Mouse (Mus musculus): ENCODE measurements around the gene Gm28042. TPM values are rescaled to one million over a fixed set of nuclear protein-coding genes. Genes with fewer than 3 reads are reported as not detected.

The Gm28042 gene
- polyA plus RNA-seq, 1 experiment from 2014 or later = 6.3 TPM

DNA sequence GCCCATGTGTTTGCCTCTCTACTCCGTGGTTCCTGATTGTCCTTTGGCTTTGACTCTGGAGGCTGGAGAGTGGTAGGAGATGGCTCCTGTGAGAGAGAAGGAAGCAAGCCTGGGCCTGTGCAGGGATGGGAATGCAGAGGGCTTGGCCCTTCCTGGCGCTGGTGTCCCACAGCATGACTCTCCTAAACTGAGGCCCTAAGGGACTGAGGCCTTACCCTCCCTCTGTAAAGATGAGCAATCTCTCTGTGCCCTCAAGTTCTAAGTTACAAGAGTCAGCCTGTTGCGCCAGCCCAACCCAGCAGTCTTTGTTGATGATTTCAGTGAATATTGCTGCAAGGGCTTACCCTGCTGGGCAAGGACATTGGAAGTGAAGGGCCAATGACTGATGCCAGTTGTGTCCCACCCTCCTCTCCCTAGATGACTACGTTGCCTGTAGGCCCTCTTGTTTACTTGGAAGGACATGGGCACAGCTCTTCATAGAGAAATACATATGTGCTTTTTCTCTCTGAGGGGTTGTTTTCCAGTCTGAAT lies 19.5 kb upstream of the Gm28042 start:
- no peak overlapping the region for H3K4me2 ChIP-seq (ENCODE audit: low read length)
- WGBS = 85% methylated on average over 4 of the region's 4 CpGs
- no peak overlapping the region for H3K9ac ChIP-seq (ENCODE audit: low read depth, low read length)
- ATAC-seq = no peak
- no peaks in the 10 kb centered on the region for H3K27me3 ChIP-seq (ENCODE audit: control insufficient read depth, insufficient read depth, low read depth, low read length)
- no peak overlapping the region for H3K27ac ChIP-seq (ENCODE audit: low read length)
- no peaks in the 10 kb centered on the region for H3K4me1 ChIP-seq (ENCODE audit: control insufficient read depth, insufficient read depth, low read length)
- no peaks in the 10 kb centered on the region for H3K9me3 ChIP-seq (replicated peaks; ENCODE audit: control insufficient read depth, low read length, poor library complexity, severe bottlenecking)
- peaks cover 6% of the 10 kb centered on the region; the same call in 1 of the 2 replicates for H3K36me3 ChIP-seq (ENCODE audit: control insufficient read depth, insufficient read depth, low read length)
- no peak overlapping the region for H3K4me3 ChIP-seq (ENCODE audit: low read depth, low read length)

DNA sequence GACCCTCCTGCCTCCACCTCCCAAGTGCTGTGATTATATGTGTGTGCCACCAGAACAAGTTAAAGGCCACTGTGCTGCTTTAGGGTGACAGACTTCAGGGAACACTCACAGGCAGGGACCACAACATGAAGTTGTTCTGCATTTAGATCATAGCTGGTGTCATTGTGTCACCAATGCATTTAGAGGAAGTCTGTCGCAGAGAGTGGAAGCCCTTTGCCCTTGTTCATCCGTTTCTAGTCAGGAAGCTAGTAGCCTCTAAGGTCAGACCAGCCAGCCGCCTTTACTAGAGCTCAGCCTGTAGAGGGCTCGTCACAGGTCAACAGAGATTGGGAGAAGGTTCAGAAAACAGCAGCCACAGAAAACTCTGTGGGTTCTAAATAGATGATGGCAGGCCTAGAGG lies 18.6 kb upstream of the Gm28042 start:
- Histone ChIP-seq H3K4me2 (ENCODE audit: low read length) (no peak overlapping the region), H3K9ac (ENCODE audit: low read depth, low read length) (no peak overlapping the region), H3K9me3 (replicated peaks; ENCODE audit: control insufficient read depth, low read length, poor library complexity, severe bottlenecking) (no peaks in the 10 kb centered on the region), H3K4me3 (ENCODE audit: low read depth, low read length) (no peak overlapping the region), H3K4me1 (ENCODE audit: control insufficient read depth, insufficient read depth, low read length) (no peaks in the 10 kb centered on the region), H3K27me3 (ENCODE audit: control insufficient read depth, insufficient read depth, low read depth, low read length) (no peaks in the 10 kb centered on the region), H3K36me3 (ENCODE audit: control insufficient read depth, insufficient read depth, low read length) (peaks cover 9% of the 10 kb centered on the region; the same call in 1 of the 2 replicates), H3K27ac (ENCODE audit: low read length) (no peak overlapping the region)
- no peak for ATAC-seq
- WGBS = 74% methylated on average over 4 of the region's 4 CpGs

DNA sequence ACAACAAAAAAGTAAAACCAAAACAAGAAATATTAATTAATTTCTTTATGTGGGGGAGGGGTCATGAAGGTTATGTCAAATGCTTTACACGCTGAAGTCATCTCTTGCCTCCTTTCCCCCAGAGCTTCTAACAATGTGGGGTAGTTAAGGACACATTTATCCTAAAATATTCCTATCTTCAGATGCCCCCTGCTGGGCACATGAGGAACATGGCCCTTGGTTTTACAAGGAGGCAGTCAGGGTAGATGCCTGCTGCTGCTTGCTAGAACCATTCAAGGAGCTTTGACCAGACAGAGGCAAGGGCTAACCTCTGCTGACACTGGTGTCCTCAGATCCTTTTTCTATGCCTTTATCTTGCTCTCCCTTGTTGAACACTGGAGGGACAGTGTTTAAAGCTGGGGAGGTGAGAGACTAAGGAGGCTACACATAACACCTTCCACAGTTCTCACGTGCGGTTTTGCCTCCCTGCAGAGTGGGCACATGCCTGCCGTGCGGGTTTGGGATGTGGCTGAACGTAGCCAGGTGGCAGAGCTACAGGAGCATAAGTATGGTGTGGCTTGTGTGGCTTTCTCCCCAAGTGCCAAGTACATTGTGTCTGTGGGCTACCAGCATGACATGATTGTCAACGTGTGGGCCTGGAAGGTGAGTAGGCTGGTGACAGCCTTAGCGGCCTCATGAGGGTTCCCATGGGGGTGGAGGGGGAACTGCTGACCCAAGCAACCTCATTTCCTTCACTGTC lies 15.7 kb upstream of the Gm28042 start:
- Histone ChIP-seq H3K4me1 (ENCODE audit: control insufficient read depth, insufficient read depth, low read length) (no peaks in the 10 kb centered on the region), H3K27me3 (ENCODE audit: control insufficient read depth, insufficient read depth, low read depth, low read length) (no peaks in the 10 kb centered on the region), H3K4me3 (ENCODE audit: low read depth, low read length) (no peak overlapping the region), H3K9ac (ENCODE audit: low read depth, low read length) (no peak overlapping the region), H3K36me3 (ENCODE audit: control insufficient read depth, insufficient read depth, low read length) (peaks cover 6% of the 10 kb centered on the region; the same call in 1 of the 2 replicates), H3K27ac (ENCODE audit: low read length) (no peak overlapping the region), H3K9me3 (replicated peaks; ENCODE audit: control insufficient read depth, low read length, poor library complexity, severe bottlenecking) (no peaks in the 10 kb centered on the region), H3K4me2 (ENCODE audit: low read length) (no peak overlapping the region)
- WGBS = 79% methylated on average over 8 of the region's 8 CpGs
- no peak for ATAC-seq

DNA sequence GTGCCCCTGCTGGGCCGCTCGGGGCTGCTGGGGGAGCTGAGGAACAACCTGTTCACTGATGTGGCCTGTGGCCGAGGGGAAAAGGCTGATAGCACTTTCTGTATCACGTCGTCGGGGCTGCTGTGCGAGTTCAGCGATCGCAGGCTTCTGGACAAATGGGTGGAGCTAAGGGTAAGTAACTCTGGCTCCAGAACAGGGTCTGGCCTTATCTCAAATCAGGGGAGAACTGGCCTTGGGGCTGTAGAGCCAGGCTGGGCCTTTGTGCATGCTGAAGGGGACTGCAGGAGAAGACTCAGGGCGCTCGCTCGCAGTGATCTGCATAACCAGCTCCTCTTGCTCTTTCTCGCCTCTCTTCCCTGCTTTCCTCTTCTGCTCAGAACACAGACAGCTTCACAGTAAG lies 14.4 kb upstream of the Gm28042 start:
- H3K4me1 ChIP-seq (ENCODE audit: control insufficient read depth, insufficient read depth, low read length) = no peaks in the 10 kb centered on the region
- H3K36me3 ChIP-seq (ENCODE audit: control insufficient read depth, insufficient read depth, low read length) = peaks cover 6% of the 10 kb centered on the region; the same call in 1 of the 2 replicates
- no peak overlapping the region for H3K9ac ChIP-seq (ENCODE audit: low read depth, low read length)
- H3K9me3 ChIP-seq (replicated peaks; ENCODE audit: control insufficient read depth, low read length, poor library complexity, severe bottlenecking) = no peaks in the 10 kb centered on the region
- no peak overlapping the region for H3K4me2 ChIP-seq (ENCODE audit: low read length)
- WGBS = 91% methylated on average over 13 of the region's 13 CpGs
- H3K27me3 ChIP-seq (ENCODE audit: control insufficient read depth, insufficient read depth, low read depth, low read length) = no peaks in the 10 kb centered on the region
- no peak for ATAC-seq
- no peak overlapping the region for H3K4me3 ChIP-seq (ENCODE audit: low read depth, low read length)
- H3K27ac ChIP-seq (ENCODE audit: low read length) = no peak overlapping the region

DNA sequence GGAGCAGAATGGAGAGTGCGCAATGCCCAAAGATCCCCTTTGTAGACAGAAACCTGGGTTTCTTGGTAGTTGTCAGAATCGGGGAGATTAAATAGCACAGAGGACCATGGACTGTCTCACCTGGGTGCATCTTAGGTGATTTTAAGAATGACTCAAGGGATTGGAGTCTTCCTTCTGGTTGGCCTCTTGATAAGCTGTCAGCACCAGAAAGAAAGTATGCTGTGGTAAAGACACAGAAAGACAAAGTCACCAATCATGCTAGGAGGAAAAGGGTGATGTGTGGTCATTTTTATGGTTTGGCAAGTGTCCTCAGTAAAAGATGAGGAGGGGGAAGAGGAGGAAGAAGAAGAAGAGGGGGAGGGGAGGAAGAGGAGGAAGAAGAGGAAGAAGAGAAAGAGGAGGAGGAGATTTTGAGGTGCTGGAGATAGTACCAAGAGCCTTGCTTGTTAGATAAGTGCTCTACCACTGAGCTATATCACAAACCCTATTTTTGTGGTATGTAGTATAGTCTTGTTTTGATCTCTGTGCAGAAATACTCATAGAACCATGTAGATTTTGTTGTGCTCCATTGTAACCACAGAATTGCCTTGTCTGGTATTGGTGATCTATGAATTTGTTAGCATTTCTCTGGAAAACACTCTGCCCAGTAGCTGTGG lies 13.3 kb upstream of the Gm28042 start:
- 91% methylated on average over 2 of the region's 2 CpGs for WGBS
- Histone ChIP-seq H3K4me3 (ENCODE audit: low read depth, low read length) (no peak overlapping the region), H3K27ac (ENCODE audit: low read length) (no peak overlapping the region), H3K36me3 (ENCODE audit: control insufficient read depth, insufficient read depth, low read length) (peaks cover 8% of the 10 kb centered on the region; the same call in 1 of the 2 replicates), H3K4me1 (ENCODE audit: control insufficient read depth, insufficient read depth, low read length) (no peaks in the 10 kb centered on the region), H3K27me3 (ENCODE audit: control insufficient read depth, insufficient read depth, low read depth, low read length) (no peaks in the 10 kb centered on the region), H3K4me2 (ENCODE audit: low read length) (no peak overlapping the region), H3K9ac (ENCODE audit: low read depth, low read length) (no peak overlapping the region), H3K9me3 (replicated peaks; ENCODE audit: control insufficient read depth, low read length, poor library complexity, severe bottlenecking) (no peaks in the 10 kb centered on the region)
- no peak for ATAC-seq

DNA sequence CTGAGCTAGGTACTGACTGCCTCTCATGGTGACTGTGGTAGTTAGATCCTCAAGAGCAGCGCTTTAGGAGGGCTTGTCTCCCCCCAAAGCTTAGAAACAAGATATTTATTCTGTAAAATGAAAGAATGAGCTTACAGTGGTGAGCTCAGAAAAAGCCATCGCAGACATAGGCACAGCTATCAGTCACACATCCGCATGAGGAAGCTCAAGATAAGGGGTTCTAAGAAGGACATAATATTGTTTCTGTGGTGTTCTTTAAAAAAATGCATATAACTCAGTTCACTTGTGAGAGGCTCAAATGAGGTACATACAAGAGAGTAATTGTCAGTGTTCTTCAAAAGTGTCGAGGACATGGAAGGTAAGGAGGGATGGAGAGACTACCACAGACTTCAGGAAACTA lies 11.4 kb upstream of the Gm28042 start:
- Histone ChIP-seq H3K27ac (ENCODE audit: low read length) (no peak overlapping the region), H3K36me3 (ENCODE audit: control insufficient read depth, insufficient read depth, low read length) (peaks cover 14% of the 10 kb centered on the region; the same call in 1 of the 2 replicates), H3K9me3 (replicated peaks; ENCODE audit: control insufficient read depth, low read length, poor library complexity, severe bottlenecking) (no peaks in the 10 kb centered on the region), H3K4me2 (ENCODE audit: low read length) (no peak overlapping the region), H3K4me3 (ENCODE audit: low read depth, low read length) (no peak overlapping the region), H3K27me3 (ENCODE audit: control insufficient read depth, insufficient read depth, low read depth, low read length) (no peaks in the 10 kb centered on the region), H3K4me1 (ENCODE audit: control insufficient read depth, insufficient read depth, low read length) (no peaks in the 10 kb centered on the region), H3K9ac (ENCODE audit: low read depth, low read length) (no peak overlapping the region)
- 96% methylated on average over 4 of the region's 4 CpGs for WGBS
- no peak for ATAC-seq

DNA sequence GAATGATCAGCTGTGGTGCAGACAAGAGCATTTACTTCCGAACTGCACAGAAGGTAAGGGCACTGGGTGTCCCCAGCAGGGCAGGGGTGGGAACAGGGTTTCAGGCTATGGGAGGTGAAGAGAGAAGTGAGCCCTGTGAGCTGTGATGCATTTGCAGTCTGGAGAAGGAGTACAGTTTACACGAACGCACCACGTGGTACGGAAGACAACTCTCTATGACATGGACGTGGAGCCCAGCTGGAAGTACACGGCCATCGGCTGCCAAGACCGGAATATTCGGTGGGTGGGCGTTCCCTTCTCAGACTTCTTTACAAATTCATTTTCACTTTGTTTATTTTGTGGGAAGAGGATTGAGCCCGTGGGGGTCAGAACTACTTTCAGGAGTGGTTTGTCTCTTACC lies 9.7 kb upstream of the Gm28042 start:
- Histone ChIP-seq H3K27me3 (ENCODE audit: control insufficient read depth, insufficient read depth, low read depth, low read length) (no peaks in the 10 kb centered on the region), H3K4me3 (ENCODE audit: low read depth, low read length) (no peak overlapping the region), H3K9ac (ENCODE audit: low read depth, low read length) (no peak overlapping the region), H3K4me1 (ENCODE audit: control insufficient read depth, insufficient read depth, low read length) (no peaks in the 10 kb centered on the region), H3K27ac (ENCODE audit: low read length) (no peak overlapping the region), H3K36me3 (ENCODE audit: control insufficient read depth, insufficient read depth, low read length) (peaks cover 25% of the 10 kb centered on the region), H3K4me2 (ENCODE audit: low read length) (no peak overlapping the region), H3K9me3 (replicated peaks; ENCODE audit: control insufficient read depth, low read length, poor library complexity, severe bottlenecking) (no peaks in the 10 kb centered on the region)
- 88% methylated on average over 12 of the region's 12 CpGs for WGBS
- ATAC-seq = no peak

DNA sequence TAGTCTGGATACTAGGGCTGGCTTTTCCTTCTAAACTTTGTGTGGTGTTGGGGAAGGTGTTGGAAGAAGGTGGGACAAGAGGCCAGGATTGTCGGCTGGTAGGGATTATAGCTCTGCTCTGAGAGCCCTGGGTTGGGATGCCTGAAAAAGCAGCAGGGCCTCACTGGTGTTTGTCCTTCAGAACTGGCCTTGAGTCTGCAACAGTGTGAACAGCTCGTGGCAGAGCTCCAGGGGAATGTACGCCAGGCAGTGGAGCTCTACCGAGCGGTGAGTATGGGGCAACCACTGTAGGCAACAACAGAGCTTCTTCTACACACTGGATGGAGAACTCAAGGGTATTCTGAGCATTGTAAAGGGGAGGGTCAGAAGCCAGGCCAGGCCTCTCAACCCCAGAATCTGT lies 3.0 kb upstream of the Gm28042 start:
- WGBS = 88% methylated on average over 5 of the region's 5 CpGs
- no peaks in the 10 kb centered on the region for H3K9me3 ChIP-seq (replicated peaks; ENCODE audit: control insufficient read depth, low read length, poor library complexity, severe bottlenecking)
- H3K4me3 ChIP-seq (ENCODE audit: low read depth, low read length) = no peak overlapping the region
- no peak overlapping the region for H3K9ac ChIP-seq (ENCODE audit: low read depth, low read length)
- ATAC-seq = no peak
- H3K36me3 ChIP-seq (ENCODE audit: control insufficient read depth, insufficient read depth, low read length) = peaks cover 27% of the 10 kb centered on the region
- H3K4me1 ChIP-seq (ENCODE audit: control insufficient read depth, insufficient read depth, low read length) = peaks cover 14% of the 10 kb centered on the region
- H3K27me3 ChIP-seq (ENCODE audit: control insufficient read depth, insufficient read depth, low read depth, low read length) = no peaks in the 10 kb centered on the region
- H3K4me2 ChIP-seq (ENCODE audit: low read length) = no peak overlapping the region
- no peak overlapping the region for H3K27ac ChIP-seq (ENCODE audit: low read length)

DNA sequence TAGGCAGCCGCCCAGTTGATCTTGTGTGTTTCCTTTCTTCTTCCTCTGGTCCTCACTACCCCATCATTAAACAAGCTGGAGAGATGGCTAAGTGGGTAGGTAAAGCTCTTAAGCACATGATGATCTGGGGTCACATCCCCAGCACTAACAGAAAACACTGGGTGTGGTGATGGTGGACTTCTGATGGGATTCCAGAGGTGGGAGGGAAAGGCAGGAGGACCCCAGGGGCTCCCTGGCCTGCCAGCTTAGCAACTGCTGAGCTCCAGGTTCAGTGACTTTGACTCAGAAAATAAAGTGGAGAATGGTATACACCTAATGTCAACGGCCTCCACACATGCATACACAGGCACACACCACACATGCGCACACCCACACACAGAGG lies 648 bp downstream of the Gm28042 start:
- Histone ChIP-seq H3K27me3 (ENCODE audit: control insufficient read depth, insufficient read depth, low read depth, low read length) (no peaks in the 10 kb centered on the region), H3K4me1 (ENCODE audit: control insufficient read depth, insufficient read depth, low read length) (peaks cover 14% of the 10 kb centered on the region), H3K36me3 (ENCODE audit: control insufficient read depth, insufficient read depth, low read length) (peaks cover 13% of the 10 kb centered on the region), H3K4me3 (ENCODE audit: low read depth, low read length) (peak overlapping the region; percentile 69), H3K9ac (ENCODE audit: low read depth, low read length) (peak overlapping the region; percentile 81), H3K9me3 (replicated peaks; ENCODE audit: control insufficient read depth, low read length, poor library complexity, severe bottlenecking) (no peaks in the 10 kb centered on the region), H3K4me2 (ENCODE audit: low read length) (peak overlapping the region; percentile 59), H3K27ac (ENCODE audit: low read length) (peak overlapping the region; percentile 90)
- ATAC-seq = peak; percentile 36
- 46% methylated on average over 3 of the region's 3 CpGs for WGBS
